Mouse (Mus musculus) brown adipose tissue, adult 24 weeks (tissue): ENCODE data around the gene Ube3b. TPM values are rescaled to one million over a fixed set of nuclear protein-coding genes. Genes with fewer than 3 reads are reported as not detected.

Experiments
- H3K27ac ChIP-seq: fragments of 200-500 bp; replicated peaks from 2 replicates; pipeline ENCODE4 v1.5.1; 2012; ENCODE audit warnings: low read depth, mild to moderate bottlenecking, low read length
- H3K4me1 ChIP-seq: fragments of 200-500 bp; 2 replicates; pipeline ENCODE4 v1.6.1; 2012; ENCODE audit warnings: low read length, mixed read lengths; ENCODE audit not compliant: control insufficient read depth, insufficient read depth, insufficient read length
- H3K4me3 ChIP-seq: fragments of 200-500 bp; 2 replicates; pipeline ENCODE4 v1.5.1; 2012; ENCODE audit warnings: low read depth, mild to moderate bottlenecking, low read length, moderate library complexity; ENCODE audit not compliant: insufficient read depth
- polyA plus RNA-seq: library from polyadenylated mRNA; stranded (reverse); fragments of >200 nt; gene quantifications from 2 replicates; pipeline ENCODE4 v1.2.4, GENCODE M21; 2012; ENCODE audit not compliant: missing spikeins, insufficient read depth, insufficient read length

The Ube3b gene
- polyA plus RNA-seq: 47.6 and 51.4 TPM in 2 replicates

- Histone ChIP-seq H3K4me3 (peak within 1 kb of the TSS; percentile 92), H3K4me1 (peaks cover 11% of the 10 kb centered on the region)
Measured at GRCm38 (mm10) chr5:114380209-114381012, at the start of gene Ube3b, which contains the start of gene Kctd10. TSS of gene Ube3b (plus strand) at chr5:114380607. TSS of gene Kctd10 (minus strand) at chr5:114380508.

GRCm38 (mm10) chr5:114342996-114343395 lies 37.4 kb upstream of the Ube3b start:
- Histone ChIP-seq H3K4me1 (no peaks in the 10 kb centered on the region), H3K27ac (no peak overlapping the region), H3K4me3 (no peak overlapping the region)

More at GRCm38 (mm10) chr5:114380209-114381012, at the start of gene Ube3b, which contains the start of gene Kctd10:
- peak within 1 kb of the TSS; percentile 99 for H3K27ac ChIP-seq

- no peak overlapping the region for H3K27ac ChIP-seq
- H3K4me1 ChIP-seq: no peaks in the 10 kb centered on the region
- H3K4me3 ChIP-seq: no peak overlapping the region
Measured at GRCm38 (mm10) chr5:114343612-114344011, 36.8 kb upstream of the Ube3b start.

GRCm38 (mm10) chr5:114345538-114345937 lies 34.9 kb upstream of the Ube3b start:
- no peaks in the 10 kb centered on the region for H3K4me1 ChIP-seq
- H3K4me3 ChIP-seq: no peak overlapping the region
- no peak overlapping the region for H3K27ac ChIP-seq

- no peaks in the 10 kb centered on the region for H3K4me1 ChIP-seq
- no peak overlapping the region for H3K27ac ChIP-seq
- no peak overlapping the region for H3K4me3 ChIP-seq
Measured at GRCm38 (mm10) chr5:114347005-114347404, 33.4 kb upstream of the Ube3b start.

GRCm38 (mm10) chr5:114351490-114351889 lies 28.9 kb upstream of the Ube3b start:
- Histone ChIP-seq H3K4me1 (no peaks in the 10 kb centered on the region), H3K4me3 (no peak overlapping the region), H3K27ac (no peak overlapping the region)

GRCm38 (mm10) chr5:114356250-114356935 lies 24.0 kb upstream of the Ube3b start:
- Histone ChIP-seq H3K27ac (no peak overlapping the region), H3K4me1 (0 out of 2 replicates have a peak, but pooled peaks cover 2% of the 10 kb centered on the region), H3K4me3 (no peak overlapping the region)

- Histone ChIP-seq H3K4me3 (no peak overlapping the region), H3K4me1 (0 out of 2 replicates have a peak, but pooled peaks cover 2% of the 10 kb centered on the region), H3K27ac (no peak overlapping the region; the same call in 1 of the 2 replicates)
Measured at GRCm38 (mm10) chr5:114356936-114357751, 23.3 kb upstream of the Ube3b start.

- Histone ChIP-seq H3K4me1 (0 out of 2 replicates have a peak, but pooled peaks cover 2% of the 10 kb centered on the region), H3K27ac (no peak overlapping the region), H3K4me3 (no peak overlapping the region)
Measured at GRCm38 (mm10) chr5:114358833-114359232, 21.6 kb upstream of the Ube3b start.

- H3K4me3 ChIP-seq: no peak overlapping the region
- H3K4me1 ChIP-seq: 0 out of 2 replicates have a peak, but pooled peaks cover 2% of the 10 kb centered on the region
- no peak overlapping the region for H3K27ac ChIP-seq
Measured at GRCm38 (mm10) chr5:114359586-114359985, 20.8 kb upstream of the Ube3b start.

- no peak overlapping the region for H3K4me3 ChIP-seq
- H3K4me1 ChIP-seq: peaks cover 6% of the 10 kb centered on the region; the same call in 1 of the 2 replicates
Measured at GRCm38 (mm10) chr5:114360968-114361367, 19.4 kb upstream of the Ube3b start.

GRCm38 (mm10) chr5:114365043-114365752 lies 15.2 kb upstream of the Ube3b start:
- Histone ChIP-seq H3K4me3 (no peak overlapping the region), H3K4me1 (peaks cover 11% of the 10 kb centered on the region), H3K27ac (no peak overlapping the region)

More at GRCm38 (mm10) chr5:114360968-114361367, 19.4 kb upstream of the Ube3b start:
- no peak overlapping the region for H3K27ac ChIP-seq

- H3K4me1 ChIP-seq: peaks cover 35% of the 10 kb centered on the region
Measured at GRCm38 (mm10) chr5:114368121-114368520, 12.3 kb upstream of the Ube3b start.

GRCm38 (mm10) chr5:114368803-114369496 lies 11.5 kb upstream of the Ube3b start:
- Histone ChIP-seq H3K4me1 (peaks cover 44% of the 10 kb centered on the region), H3K4me3 (no peak overlapping the region), H3K27ac (peak overlapping the region; percentile 87; the same call in 1 of the 2 replicates)

More at GRCm38 (mm10) chr5:114368121-114368520, 12.3 kb upstream of the Ube3b start:
- no peak overlapping the region for H3K27ac ChIP-seq
- H3K4me3 ChIP-seq: no peak overlapping the region
